Mouse (Mus musculus) embryonic facial prominence, embryonic 12.5 days (tissue): ENCODE measurements around the gene Pcgf2. TPM values are rescaled to one million over a fixed set of nuclear protein-coding genes. Genes with fewer than 3 reads are reported as not detected.

Source experiments
- ATAC-seq: fragments of 200-750 bp; cut with Nextera tagmentation; 2 replicates; pipeline ENCODE4 v1.8.0; 2017; ENCODE audit not compliant: insufficient number of reproducible peaks, insufficient read depth, low FRiP score, low TSS enrichment
- H3K27ac ChIP-seq: fragments of 300-500 bp; sonication (generic); 2 replicates; pipeline ENCODE4 v1.5.1; 2016; ENCODE audit warnings: mild to moderate bottlenecking
- H3K27me3 ChIP-seq: fragments of 300-500 bp; sonication (generic); 2 replicates; pipeline ENCODE4 v1.6.1; 2016; ENCODE audit warnings: mild to moderate bottlenecking, moderate library complexity
- H3K36me3 ChIP-seq: fragments of 300-500 bp; sonication (generic); 2 replicates; pipeline ENCODE4 v1.6.1; 2016; ENCODE audit warnings: mild to moderate bottlenecking
- H3K4me1 ChIP-seq: fragments of 300-500 bp; sonication (generic); 2 replicates; pipeline ENCODE4 v1.6.1; 2016
- H3K4me2 ChIP-seq: fragments of 300-500 bp; sonication (generic); replicated peaks from 2 replicates; pipeline ENCODE4 v1.6.1; 2016; ENCODE audit warnings: mild to moderate bottlenecking, moderate library complexity
- H3K4me3 ChIP-seq: fragments of 300-500 bp; sonication (generic); 2 replicates; pipeline ENCODE4 v1.5.1; 2016; ENCODE audit warnings: mild to moderate bottlenecking
- H3K9ac ChIP-seq: fragments of 300-500 bp; sonication (generic); 2 replicates; pipeline ENCODE4 v1.6.1; 2016; ENCODE audit warnings: mild to moderate bottlenecking, moderate library complexity
- H3K9me3 ChIP-seq: fragments of 300-500 bp; sonication (generic); 2 replicates; pipeline ENCODE4 v1.6.1; 2016; ENCODE audit warnings: mild to moderate bottlenecking, moderate library complexity
- WGBS: fragments of 180-500 bp; shearing (Covaris S2); methylation state at CpG from one replicate; pipeline ENCODE4 v1.1.7; 2016; 5-methylcytosine and 5-hydroxymethylcytosine counted together
- polyA plus RNA-seq: library from polyadenylated mRNA; unstranded; fragments of >200 nt; fragmentation: Nextera tagmentation; extraction: Ambion mirVana; gene quantifications from 2 replicates; pipeline ENCODE4 v1.2.1, GENCODE M21; 2016

Pcgf2 gene
- polyA plus RNA-seq, 1 experiment from 2014 or later = 21.6 TPM

DNA sequence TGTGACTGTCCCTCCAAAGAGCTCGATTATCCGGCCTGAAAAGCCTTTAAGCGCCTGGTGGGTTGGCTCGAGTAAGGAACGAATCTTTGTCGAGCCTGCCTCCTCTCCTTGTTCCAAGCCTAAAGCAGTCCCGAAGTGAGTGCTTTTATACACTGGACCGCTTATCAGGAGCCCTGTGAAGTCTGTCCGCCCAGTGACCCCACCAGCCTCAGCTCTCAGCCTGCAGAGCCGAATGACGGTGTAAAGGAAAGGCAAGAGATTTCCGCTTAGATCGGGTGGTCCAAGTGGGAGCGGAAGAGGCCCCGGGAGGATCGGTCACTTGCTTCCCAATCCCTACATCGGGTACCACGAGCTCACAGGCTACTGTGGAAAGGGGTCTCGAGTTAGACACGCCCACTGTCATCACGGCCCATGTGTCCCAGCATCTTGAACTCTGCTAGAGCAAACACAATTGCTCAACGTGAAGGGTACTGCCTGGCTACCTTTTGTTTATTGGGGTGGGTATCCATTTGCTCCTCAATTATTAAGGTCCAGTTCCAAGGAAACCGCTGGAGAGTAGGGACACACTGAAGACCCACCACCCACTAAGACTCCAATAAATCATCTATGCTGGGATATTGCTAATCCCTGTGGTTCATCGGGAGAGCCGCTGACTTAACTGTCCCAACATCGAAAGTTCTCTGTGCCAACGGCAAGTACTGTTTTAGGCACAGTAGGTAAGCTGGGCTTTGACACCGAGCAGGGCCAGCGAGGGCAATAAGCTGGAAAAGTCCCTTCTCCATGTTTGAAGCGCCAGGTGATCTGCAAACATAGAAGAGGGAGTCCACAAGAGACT lies 666 bp upstream of the Pcgf2 start:
- Histone ChIP-seq H3K4me1 (peaks cover 42% of the 10 kb centered on the region), H3K27ac (peak overlapping the region; percentile 98), H3K9ac (peak overlapping the region; percentile 97), H3K4me2 (peak overlapping the region; percentile 89), H3K36me3 (0 out of 2 replicates have a peak, but pooled peaks cover 2% of the 10 kb centered on the region), H3K4me3 (peak overlapping the region; percentile 91), H3K27me3 (no peaks in the 10 kb centered on the region), H3K9me3 (no peaks in the 10 kb centered on the region)
- WGBS = 19% methylated on average over 30 of the region's 30 CpGs
- no peak for ATAC-seq

GRCm38 (mm10) chr11:97699626-97700002 lies 683 bp downstream of the Pcgf2 start:
- ATAC-seq = no peak
- peak overlapping the region; percentile 97 for H3K9ac ChIP-seq
- no peaks in the 10 kb centered on the region for H3K9me3 ChIP-seq
- H3K27me3 ChIP-seq = no peaks in the 10 kb centered on the region
- H3K27ac ChIP-seq = peak overlapping the region; percentile 98
- H3K4me2 ChIP-seq = peak overlapping the region; percentile 89
- 0% methylated on average over 5 of the region's 9 CpGs for WGBS
- no peaks in the 10 kb centered on the region for H3K36me3 ChIP-seq
- peaks cover 55% of the 10 kb centered on the region for H3K4me1 ChIP-seq
- H3K4me3 ChIP-seq = peak overlapping the region; percentile 91

- peak; percentile 1; the same call in 1 of the 2 replicates for ATAC-seq
- H3K9ac ChIP-seq = peak overlapping the region; percentile 97
- no peaks in the 10 kb centered on the region for H3K36me3 ChIP-seq
- H3K4me3 ChIP-seq = peak overlapping the region; percentile 91
- peak overlapping the region; percentile 98 for H3K27ac ChIP-seq
- H3K9me3 ChIP-seq = no peaks in the 10 kb centered on the region
- peaks cover 56% of the 10 kb centered on the region for H3K4me1 ChIP-seq
- WGBS = under 1% methylated on average over 63 of the region's 63 CpGs
- peak overlapping the region; percentile 89 for H3K4me2 ChIP-seq
- no peaks in the 10 kb centered on the region for H3K27me3 ChIP-seq
These were observed 1.3 kb downstream of the Pcgf2 start for GRCm38 (mm10) chr11:97698741-97699611.

- peaks cover 54% of the 10 kb centered on the region for H3K4me1 ChIP-seq
These were observed 2.3 kb downstream of the Pcgf2 start for GRCm38 (mm10) chr11:97697891-97698529.

DNA sequence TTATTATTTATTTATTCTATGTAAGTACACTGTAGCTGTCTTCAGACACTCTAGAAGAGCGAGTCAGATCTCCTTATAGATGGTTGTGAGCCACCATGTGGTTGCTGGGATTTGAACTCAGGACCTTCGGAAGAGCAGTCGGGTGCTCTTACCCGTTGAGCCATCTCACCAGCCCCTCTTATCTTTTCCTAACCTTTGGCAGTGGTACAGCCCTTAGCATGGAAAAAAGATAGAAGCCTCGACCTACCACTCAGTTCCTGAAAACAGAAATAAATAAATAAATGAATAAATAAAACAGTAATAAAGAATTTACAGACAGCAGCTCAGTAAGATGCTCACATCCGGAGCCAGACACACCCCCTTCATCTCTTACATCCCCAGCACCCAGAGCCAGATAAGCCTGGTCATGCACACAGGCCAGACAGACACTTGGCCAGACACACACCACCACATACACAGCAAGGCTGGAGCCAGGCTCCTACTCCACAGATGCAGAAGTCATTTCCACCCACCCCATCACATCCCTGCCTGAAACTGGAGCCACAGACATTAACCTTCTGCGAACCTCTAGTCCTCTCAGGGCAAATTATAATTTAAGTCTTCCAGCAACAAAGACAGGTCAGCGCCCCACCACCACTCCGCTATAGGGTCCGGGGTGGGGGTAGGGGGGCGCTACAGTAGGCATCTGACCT lies 3.0 kb downstream of the Pcgf2 start:
- Histone ChIP-seq H3K4me1 (peaks cover 54% of the 10 kb centered on the region), H3K27ac (peak overlapping the region; percentile 98), H3K9ac (peak overlapping the region; percentile 97), H3K4me2 (peak overlapping the region; percentile 89), H3K27me3 (no peaks in the 10 kb centered on the region), H3K4me3 (peak overlapping the region; percentile 91), H3K36me3 (peaks cover 12% of the 10 kb centered on the region), H3K9me3 (no peaks in the 10 kb centered on the region)
- 48% methylated on average over 11 of the region's 11 CpGs for WGBS
- ATAC-seq = no peak

More at GRCm38 (mm10) chr11:97697891-97698529, 2.3 kb downstream of the Pcgf2 start:
- Histone ChIP-seq H3K9me3 (no peaks in the 10 kb centered on the region), H3K27ac (peak overlapping the region; percentile 98), H3K9ac (peak overlapping the region; percentile 97), H3K4me3 (peak overlapping the region; percentile 91), H3K4me2 (peak overlapping the region; percentile 89), H3K27me3 (no peaks in the 10 kb centered on the region), H3K36me3 (peaks cover 5% of the 10 kb centered on the region)
- 1% methylated on average over 14 of the region's 14 CpGs for WGBS
- no peak for ATAC-seq

DNA sequence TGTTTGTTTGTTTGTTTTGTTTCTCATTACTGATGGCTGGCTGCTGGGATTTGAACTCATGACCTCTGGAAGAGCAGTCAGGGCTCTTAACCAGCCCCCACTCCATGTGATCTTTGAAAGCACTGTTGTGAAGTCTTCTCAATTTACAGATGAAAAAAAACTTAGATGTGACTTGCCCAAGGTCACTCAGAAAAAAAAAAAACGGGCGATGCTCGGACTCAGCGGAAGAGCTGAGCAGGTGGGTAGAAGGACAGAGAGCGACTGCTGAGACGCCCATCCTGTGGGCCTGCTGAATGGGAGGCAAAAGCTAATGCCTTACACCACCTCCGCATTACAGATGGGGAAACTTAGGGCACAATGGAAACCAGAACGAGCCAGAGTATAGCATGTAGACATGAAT lies 3.6 kb downstream of the Pcgf2 start:
- Histone ChIP-seq H3K36me3 (peaks cover 19% of the 10 kb centered on the region), H3K4me2 (peak overlapping the region; percentile 89), H3K4me3 (peak overlapping the region; percentile 91; the same call in 1 of the 2 replicates), H3K9ac (no peak overlapping the region), H3K27ac (0 out of 2 replicates have a peak overlapping the region, but pooled peaks have one; percentile 0), H3K4me1 (peaks cover 50% of the 10 kb centered on the region), H3K27me3 (no peaks in the 10 kb centered on the region), H3K9me3 (no peaks in the 10 kb centered on the region)
- no peak for ATAC-seq
- WGBS = 56% methylated on average over 8 of the region's 8 CpGs

DNA sequence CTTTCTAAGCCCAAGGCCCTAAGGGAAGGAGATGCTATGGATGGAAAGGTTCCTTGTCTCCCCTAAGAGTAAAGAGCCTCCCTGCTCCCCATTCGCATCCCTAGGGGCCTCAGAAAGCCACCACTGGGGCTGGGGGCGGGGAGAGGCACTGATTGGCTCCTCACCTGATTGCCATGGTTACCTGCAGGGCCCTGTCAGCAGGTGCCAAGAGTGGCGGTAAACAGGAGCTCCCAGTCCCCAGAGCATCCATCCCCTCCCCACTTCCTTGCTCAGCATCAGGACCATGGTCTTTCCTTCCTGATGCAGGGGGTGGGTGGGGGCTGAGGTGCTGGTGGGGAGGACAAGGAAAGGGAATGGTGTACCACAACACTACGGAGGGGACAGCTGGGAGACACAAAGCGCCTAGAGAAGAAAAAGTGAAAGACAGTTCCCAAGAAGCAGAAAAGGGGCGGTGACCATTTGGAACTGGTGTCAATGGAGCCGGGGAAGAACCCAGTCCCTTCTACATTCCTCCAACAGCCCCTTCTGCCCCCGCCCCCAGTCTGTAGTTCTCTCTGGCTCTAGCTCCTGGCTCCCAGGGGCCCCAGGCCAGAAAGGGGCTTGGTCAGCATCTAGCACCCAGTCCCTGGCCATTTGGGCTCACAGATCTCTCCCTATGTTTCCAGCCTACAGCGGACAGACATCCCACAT lies 4.4 kb downstream of the Pcgf2 start:
- ATAC-seq = no peak
- Histone ChIP-seq H3K9ac (no peak overlapping the region), H3K27me3 (no peaks in the 10 kb centered on the region), H3K4me2 (peak overlapping the region; percentile 28), H3K27ac (0 out of 2 replicates have a peak overlapping the region, but pooled peaks have one; percentile 41), H3K4me1 (peaks cover 42% of the 10 kb centered on the region), H3K36me3 (peaks cover 27% of the 10 kb centered on the region), H3K4me3 (peak overlapping the region; percentile 16; the same call in 1 of the 2 replicates), H3K9me3 (no peaks in the 10 kb centered on the region)
- WGBS = 37% methylated on average over 9 of the region's 9 CpGs

- no peak overlapping the region for H3K9ac ChIP-seq
These were observed 5.2 kb downstream of the Pcgf2 start for GRCm38 (mm10) chr11:97694921-97695711.

GRCm38 (mm10) chr11:97694435-97694834 lies 5.9 kb downstream of the Pcgf2 start:
- no peak overlapping the region for H3K4me3 ChIP-seq
- no peak overlapping the region for H3K9ac ChIP-seq
- no peak overlapping the region for H3K27ac ChIP-seq
- no peak overlapping the region for H3K4me2 ChIP-seq
- WGBS = 91% methylated on average over 4 of the region's 4 CpGs
- no peaks in the 10 kb centered on the region for H3K27me3 ChIP-seq
- H3K4me1 ChIP-seq = peaks cover 40% of the 10 kb centered on the region
- H3K36me3 ChIP-seq = peaks cover 39% of the 10 kb centered on the region
- no peaks in the 10 kb centered on the region for H3K9me3 ChIP-seq
- ATAC-seq = no peak

More at GRCm38 (mm10) chr11:97694921-97695711, 5.2 kb downstream of the Pcgf2 start:
- 55% methylated on average over 17 of the region's 17 CpGs for WGBS
- Histone ChIP-seq H3K4me1 (peaks cover 40% of the 10 kb centered on the region), H3K4me2 (peak overlapping the region; percentile 28), H3K27ac (0 out of 2 replicates have a peak overlapping the region, but pooled peaks have one; percentile 41), H3K9me3 (no peaks in the 10 kb centered on the region), H3K4me3 (peak overlapping the region; percentile 16; the same call in 1 of the 2 replicates), H3K27me3 (no peaks in the 10 kb centered on the region), H3K36me3 (peaks cover 34% of the 10 kb centered on the region)
- no peak for ATAC-seq

GRCm38 (mm10) chr11:97689861-97690260 lies 10.4 kb downstream of the Pcgf2 start:
- Histone ChIP-seq H3K9me3 (no peaks in the 10 kb centered on the region), H3K36me3 (peaks cover 53% of the 10 kb centered on the region), H3K4me2 (no peak overlapping the region), H3K4me1 (peaks cover 17% of the 10 kb centered on the region), H3K27me3 (no peaks in the 10 kb centered on the region), H3K27ac (no peak overlapping the region), H3K9ac (no peak overlapping the region), H3K4me3 (no peak overlapping the region)
- no peak for ATAC-seq
- 26% methylated on average over 10 of the region's 10 CpGs for WGBS
